Mouse (Mus musculus) B cell, adult 62 days (primary cell): ENCODE data around the gene Rabgap1. TPM values are rescaled to one million over a fixed set of nuclear protein-coding genes. Genes with fewer than 3 reads are reported as not detected.

Source experiments
- total RNA-seq: library from RNA; stranded (reverse); gene quantifications from 4 replicates; pipeline ENCODE4 v1.2.4, GENCODE M21; 2023

The Rabgap1 gene
- 45.3 to 48.3 TPM (median 46.2 TPM) in 4 replicates for total RNA-seq

DNA sequence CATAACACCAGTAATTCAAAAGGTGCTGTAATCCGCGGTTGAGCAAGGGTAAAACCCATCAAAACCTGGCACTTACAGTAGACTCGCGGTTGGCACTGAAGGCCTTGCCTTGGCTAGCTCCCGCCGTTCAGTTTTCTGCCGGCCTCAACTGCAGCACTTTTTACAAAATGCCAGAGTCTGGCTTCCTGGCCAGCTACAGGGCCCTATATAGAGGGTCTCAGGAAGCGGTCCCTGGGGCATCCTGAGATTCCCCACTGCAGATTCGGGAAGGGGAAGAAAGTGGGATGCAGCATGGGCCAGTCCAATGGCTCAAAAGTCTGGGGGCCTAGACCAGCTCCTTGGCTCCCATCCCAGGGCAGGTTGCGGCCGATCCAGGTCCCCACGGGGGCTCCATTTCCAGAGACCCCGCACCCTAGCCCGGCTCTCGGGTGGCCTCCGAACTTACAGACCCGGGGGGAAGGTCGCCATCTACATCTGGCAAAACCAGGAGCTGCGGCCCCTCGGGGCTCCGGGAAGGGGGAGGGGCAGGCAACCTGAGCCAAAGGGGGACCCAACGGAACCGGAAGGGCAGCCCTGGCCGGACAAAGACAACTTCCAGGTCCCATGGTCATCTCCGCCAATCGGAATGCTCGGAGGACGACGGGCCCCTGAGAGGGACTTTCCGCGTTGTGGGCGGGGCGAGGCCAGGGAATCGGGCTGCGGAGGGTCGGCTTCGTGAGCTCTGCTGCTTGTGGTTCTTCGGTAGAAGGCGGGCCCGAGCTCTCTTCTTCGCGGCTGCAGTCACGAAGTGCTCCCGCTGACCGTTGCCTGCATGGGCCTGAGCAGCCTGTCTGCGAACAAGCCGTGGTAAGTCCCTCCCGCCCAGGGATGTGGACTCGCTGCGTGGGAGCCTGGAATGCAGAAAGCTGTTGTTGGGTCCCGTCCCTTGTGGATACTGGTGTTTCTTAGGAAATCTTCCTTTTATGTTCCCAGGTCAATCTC is at the start of gene Rabgap1, which contains the start of the genes Zbtb26 and Zbtb6:
Rabgap1 (plus strand) TSS at position 669 of the 981 bp plus-strand sequence.
Zbtb26 (minus strand) TSS at position 525 of the 981 bp plus-strand sequence.
Zbtb6 (minus strand) TSS at position 561 of the 981 bp plus-strand sequence.

DNA sequence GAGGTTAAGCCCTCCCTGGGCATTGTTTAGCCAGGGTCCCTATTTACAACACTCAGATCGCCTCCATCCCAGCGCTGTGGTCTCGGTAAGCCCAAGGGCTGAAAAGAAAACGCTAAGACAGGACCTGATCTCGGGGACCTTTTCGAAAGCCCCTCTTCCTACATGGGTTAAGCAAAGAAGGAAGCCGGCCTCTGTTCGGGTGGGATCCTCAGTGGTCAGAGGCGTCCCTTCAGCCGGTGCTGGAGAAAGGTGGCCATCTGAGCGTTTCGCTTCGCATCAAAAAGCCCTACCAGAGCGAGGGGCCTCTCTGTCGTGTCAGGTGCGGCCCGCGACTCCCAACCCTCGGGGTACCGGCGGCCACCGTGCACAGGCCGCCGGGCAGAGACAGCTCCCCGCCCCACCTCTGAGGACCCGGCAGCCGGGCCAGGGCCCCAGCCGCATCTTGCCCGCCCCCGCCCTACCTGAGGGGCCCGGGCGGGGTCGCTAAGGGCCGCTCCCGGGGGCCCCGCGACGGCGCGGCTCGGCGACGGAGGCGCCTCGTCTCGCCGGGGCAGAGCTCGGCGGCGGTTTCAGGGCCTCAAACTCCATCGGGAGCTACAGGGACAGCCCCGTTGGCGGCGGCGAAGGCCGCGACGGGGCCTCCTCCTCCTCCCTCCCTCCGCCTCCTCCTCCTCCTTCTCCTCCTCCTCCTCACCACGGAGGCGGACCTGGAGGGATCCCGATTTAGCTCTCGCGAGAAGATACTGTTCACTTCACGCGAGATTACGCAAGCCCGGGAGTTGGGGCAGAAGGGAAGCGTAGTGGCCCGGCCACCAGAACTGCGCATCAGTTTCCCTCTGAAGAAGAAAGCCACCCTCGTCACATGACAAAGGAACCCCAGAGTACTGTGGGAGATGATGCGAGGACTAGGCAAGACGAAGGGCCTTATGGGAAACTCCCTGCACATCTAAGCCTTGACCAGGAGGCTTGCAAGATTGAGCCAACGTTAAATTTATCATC is 20.5 kb upstream of the Rabgap1 start, which contains the start of gene Rc3h2:
Rc3h2 (minus strand) TSS at position 598 of the 999 bp plus-strand sequence.

DNA sequence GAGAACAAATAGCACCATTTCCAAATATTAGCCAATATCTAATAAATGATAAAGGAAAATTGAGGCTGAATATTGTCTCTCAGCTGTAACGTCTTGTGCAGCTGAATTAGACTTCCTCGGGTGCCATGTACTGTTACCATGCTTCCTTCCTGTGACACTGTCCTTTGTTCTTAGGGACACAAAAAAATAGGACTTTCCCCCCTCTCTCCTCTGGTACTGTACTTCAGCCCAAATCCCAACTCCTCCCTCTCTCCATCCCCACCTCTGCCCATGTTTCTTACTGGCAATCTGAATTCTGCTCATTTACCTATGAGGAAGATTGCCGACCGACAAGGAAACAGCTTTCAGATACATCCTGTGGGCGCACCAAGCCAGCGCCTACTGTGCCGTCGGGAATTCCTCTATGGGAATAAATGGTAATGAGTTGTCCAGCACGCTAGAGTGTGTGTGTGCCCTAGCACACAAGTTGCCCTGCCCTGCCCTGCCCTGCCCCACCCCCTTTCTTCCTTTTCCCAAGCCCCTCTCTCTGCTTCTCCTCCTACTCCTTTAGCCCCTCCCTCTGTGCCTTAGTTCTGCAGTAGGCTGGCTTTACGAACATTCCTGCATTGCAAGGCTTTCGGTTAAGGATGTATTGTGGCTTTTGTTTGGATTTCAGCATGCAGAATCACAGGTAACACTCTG is 73.1 kb downstream of the Rabgap1 start, which contains the start of gene Gpr21:
Gpr21 (plus strand) TSS at position 303 of the 681 bp plus-strand sequence.

Other genes starting within 250 kb of the Rabgap1 start
- gene Olfr366, start 231.7 kb upstream of the Rabgap1 start, total RNA-seq, result not detected in 4 replicates
- not detected in 4 replicates for gene Olfr368, start 116.8 kb upstream of the Rabgap1 start, total RNA-seq
- gene Pdcl, start 83.9 kb upstream of the Rabgap1 start, total RNA-seq, result 27.3 to 37.4 TPM (median 34.6 TPM) in 4 replicates
- gene Rc3h2, start 20.4 kb upstream of the Rabgap1 start, total RNA-seq, result 53.9 to 72.5 TPM (median 60.4 TPM) in 4 replicates
- gene Zbtb26, start 144 bp upstream of the Rabgap1 start, total RNA-seq, result 3.8 to 5.1 TPM (median 3.9 TPM) in 4 replicates
- gene Zbtb6, start 108 bp upstream of the Rabgap1 start, total RNA-seq, result 17.0 to 20.2 TPM (median 17.8 TPM) in 4 replicates
- 3.2 to 4.2 TPM (median 3.6 TPM) in 4 replicates for gene Gpr21, start 73.1 kb downstream of the Rabgap1 start, total RNA-seq